ENCODE assay signal across 26 mouse cellular contexts in the genomic region with DNA sequence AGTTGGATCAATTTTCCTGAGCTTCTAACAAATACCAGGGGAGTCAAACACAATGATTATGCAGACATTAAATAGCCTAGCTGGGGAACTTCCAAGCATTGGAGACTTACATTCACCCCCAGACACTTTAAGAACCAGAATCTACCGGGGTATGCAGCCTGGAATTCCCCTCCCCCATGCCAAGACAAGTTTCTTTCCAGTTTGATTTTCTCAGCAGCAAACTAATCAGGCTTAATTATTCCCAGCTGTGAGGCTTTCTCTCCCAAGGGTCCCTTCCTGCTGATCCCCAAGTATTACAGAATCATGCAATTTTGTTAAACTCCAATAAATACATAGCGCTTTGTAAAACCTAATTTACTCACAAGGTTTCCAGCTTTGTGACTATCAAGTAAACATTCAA.
DNase-seq lines count a peak whose midpoint lies in the region; ATAC-seq and TF ChIP-seq lines count a peak whose summit lies in the region.
"Had no signal": no experiment of that assay in that cellular context is flagged by ENCODE, and none has a peak within 500 bp of the region (broad histone marks: within the 10 kb centered on the region; RNA-seq: fewer than 3 reads in every experiment).

No protein-coding gene starts in this region.

- no peak for TF ChIP-seq POLR2A in limb, embryonic 14.5 days (IDR thresholded peaks at IDR 0.05; ENCODE audit: borderline replicate concordance, extremely low read depth, insufficient read depth, insufficient read length)

- no peak overlapping the region for H3K9ac ChIP-seq in lung, embryonic 14.5 days
- no peak overlapping the region for H3K9ac ChIP-seq in limb, embryonic 14.5 days (ENCODE audit: low read depth, low read length, severe bottlenecking)
- H3K9ac ChIP-seq: hindbrain, embryonic 15.5 days; intestine, embryonic 15.5 days; limb, embryonic 13.5 days; liver, embryonic 13.5 days had no signal

- H3K9me3 ChIP-seq in lung, embryonic 14.5 days (ENCODE audit: low read depth, low read length) = no peaks in the 10 kb centered on the region
- no peaks in the 10 kb centered on the region for H3K9me3 ChIP-seq in limb, embryonic 14.5 days (ENCODE audit: control insufficient read depth, low read length)
- H3K9me3 ChIP-seq: forebrain, embryonic 10.5 days; hindbrain, embryonic 15.5 days; intestine, embryonic 15.5 days; limb, embryonic 13.5 days; liver, embryonic 13.5 days; midbrain, embryonic 10.5 days had no signal

- peak overlapping the region; percentile 42; the same call in 1 of the 2 replicates for H3K27ac ChIP-seq in lung, embryonic 14.5 days (ENCODE audit: low read depth)
- no peak overlapping the region for H3K27ac ChIP-seq in limb, embryonic 14.5 days (replicated peaks; ENCODE audit: low read depth, low read length)
- H3K27ac ChIP-seq: forebrain, embryonic 10.5 days; gastrocnemius, adult 2 months; hindbrain, embryonic 15.5 days; intestine, embryonic 15.5 days; limb, embryonic 13.5 days; liver, embryonic 13.5 days; macrophage; midbrain, embryonic 10.5 days had no signal

- H3K36me3 ChIP-seq in lung, embryonic 14.5 days (ENCODE audit: insufficient read depth) = no peaks in the 10 kb centered on the region
- no peaks in the 10 kb centered on the region for H3K36me3 ChIP-seq in limb, embryonic 14.5 days (ENCODE audit: control insufficient read depth, insufficient read depth, low read length)
- H3K36me3 ChIP-seq: forebrain, embryonic 10.5 days; G1E; hindbrain, embryonic 15.5 days; intestine, embryonic 15.5 days; limb, embryonic 13.5 days; liver, embryonic 13.5 days; midbrain, embryonic 10.5 days had no signal

- no peak overlapping the region for H3K4me2 ChIP-seq in lung, embryonic 14.5 days
- no peak overlapping the region for H3K4me2 ChIP-seq in limb, embryonic 14.5 days (replicated peaks; ENCODE audit: low read depth, low read length, severe bottlenecking)
- H3K4me2 ChIP-seq: hindbrain, embryonic 15.5 days; intestine, embryonic 15.5 days; limb, embryonic 13.5 days; liver, embryonic 13.5 days had no signal

- H3K4me3 ChIP-seq in lung, embryonic 14.5 days (ENCODE audit: low read depth, low read length) = no peak overlapping the region
- no peak overlapping the region for H3K4me3 ChIP-seq in limb, embryonic 14.5 days (replicated peaks; ENCODE audit: low read length)
- H3K4me3 ChIP-seq: forebrain, embryonic 10.5 days; gastrocnemius, adult 2 months; hindbrain, embryonic 15.5 days; intestine, embryonic 15.5 days; limb, embryonic 13.5 days; liver, embryonic 13.5 days; midbrain, embryonic 10.5 days had no signal

- peak; percentile 52 for DNase-seq in lung, embryonic 14.5 days
- DNase-seq in lung, postnatal 4 days = no peak
- DNase-seq in embryo, embryonic 10 days (ENCODE audit: low spot score) = peak; percentile 74
- DNase-seq in embryo, embryonic 9.5 days (ENCODE audit: extremely low spot score) = peak; percentile 61
- DNase-seq in limb, embryonic 14.5 days (ENCODE audit: low spot score) = peak; percentile 20
- no peak for DNase-seq in adrenal gland, postnatal 36 days
- DNase-seq in adipocyte (ENCODE audit: low spot score) = no peak
- DNase-seq: adrenal gland, adult 2 months; B cell, adult 2 months; cerebellum, adult 2 months; gastrocnemius, adult 2 months; kidney, adult 9 months; kidney, postnatal 36 days; liver, embryonic 13.5 days; lung, adult 2 months; right cerebral cortex, postnatal 25 days; spleen, adult 18-20 months had no signal

- no peak for ATAC-seq in lung, embryonic 14.5 days (ENCODE audit: insufficient read depth)
- no peak for ATAC-seq in limb, embryonic 14.5 days (ENCODE audit: low FRiP score, low read depth)
- ATAC-seq: intestine, embryonic 15.5 days; Patski had no signal

- TF ChIP-seq CTCF in lung, embryonic 14.5 days (IDR thresholded peaks at IDR 0.05; ENCODE audit: low read depth) = no peak

- peaks cover 4% of the 10 kb centered on the region; the same call in 1 of the 2 replicates for H3K4me1 ChIP-seq in lung, embryonic 14.5 days (ENCODE audit: insufficient read depth)
- 0 out of 2 replicates have a peak, but pooled peaks cover 4% of the 10 kb centered on the region for H3K4me1 ChIP-seq in limb, embryonic 14.5 days (ENCODE audit: control insufficient read depth, insufficient read depth, low read length)
- H3K4me1 ChIP-seq: hindbrain, embryonic 15.5 days; intestine, embryonic 15.5 days; liver, embryonic 13.5 days had no signal

- 16% methylated on average over 2 of the region's 2 CpGs for WGBS in lung, embryonic 14.5 days
- WGBS in limb, embryonic 14.5 days = 10% methylated on average over 2 of the region's 2 CpGs

- H3K27me3 ChIP-seq in lung, embryonic 14.5 days (ENCODE audit: insufficient read depth, low read length) = no peaks in the 10 kb centered on the region
- H3K27me3 ChIP-seq in limb, embryonic 14.5 days (ENCODE audit: control insufficient read depth, insufficient read depth, low read length) = no peaks in the 10 kb centered on the region
- H3K27me3 ChIP-seq: CH12.LX; hindbrain, embryonic 15.5 days; intestine, embryonic 15.5 days; limb, embryonic 13.5 days; liver, embryonic 13.5 days; Patski had no signal

Comparison
In these comparisons a context has a peak if more than half of its experiments do, and no peak if none do; other contexts are left out.
1. DNase-seq: peak in lung, embryonic 14.5 days (single experiment), embryo, embryonic 10 days (single experiment), embryo, embryonic 9.5 days (single experiment) and limb, embryonic 14.5 days (single experiment); none in lung, postnatal 4 days (0 of 2), adrenal gland, postnatal 36 days (0 of 2) and adipocyte (single experiment).